Mouse (Mus musculus) left cerebral cortex, adult 18-20 months (tissue): ENCODE results near the gene Ptprc. TPM values are rescaled to one million over a fixed set of nuclear protein-coding genes. Genes with fewer than 3 reads are reported as not detected.

Experiments used
- DNase-seq, 2 experiments: peaks; one replicate each; pipeline ENCODE4 v3.0.0; 2021 to 2022; ENCODE audit warnings: low spot score in 2 of 2, mixed read lengths in 1 of 2
- long read RNA-seq, 2 experiments: library from polyadenylated mRNA; stranded (forward); transcript quantifications; one replicate each; pipeline ENCODE4 v2.0.0; 2021
- total RNA-seq, 2 experiments: library from RNA; stranded (reverse); gene quantifications; 2 replicates each; pipeline ENCODE4 v1.2.3; 2021

The Ptprc gene
- total RNA-seq = 1 to 10 TPM; 2.4 to 2.5 TPM
- long read RNA-seq, experiment 1, full-length matches to known transcripts = 1 of 1 reads
- long read RNA-seq, experiment 1, partial matches to known transcripts = 0 of 1 reads
- long read RNA-seq, experiment 1, other reads (novel, unspliced or antisense) = 0 of 1 reads
- long read RNA-seq, experiment 2 = 0 reads

- DNase-seq = no peak
Measured at GRCm38 (mm10) chr1:138175494-138175893, at the start of gene Ptprc. Gene Ptprc, minus strand, starts transcription at chr1:138175708.

DNA sequence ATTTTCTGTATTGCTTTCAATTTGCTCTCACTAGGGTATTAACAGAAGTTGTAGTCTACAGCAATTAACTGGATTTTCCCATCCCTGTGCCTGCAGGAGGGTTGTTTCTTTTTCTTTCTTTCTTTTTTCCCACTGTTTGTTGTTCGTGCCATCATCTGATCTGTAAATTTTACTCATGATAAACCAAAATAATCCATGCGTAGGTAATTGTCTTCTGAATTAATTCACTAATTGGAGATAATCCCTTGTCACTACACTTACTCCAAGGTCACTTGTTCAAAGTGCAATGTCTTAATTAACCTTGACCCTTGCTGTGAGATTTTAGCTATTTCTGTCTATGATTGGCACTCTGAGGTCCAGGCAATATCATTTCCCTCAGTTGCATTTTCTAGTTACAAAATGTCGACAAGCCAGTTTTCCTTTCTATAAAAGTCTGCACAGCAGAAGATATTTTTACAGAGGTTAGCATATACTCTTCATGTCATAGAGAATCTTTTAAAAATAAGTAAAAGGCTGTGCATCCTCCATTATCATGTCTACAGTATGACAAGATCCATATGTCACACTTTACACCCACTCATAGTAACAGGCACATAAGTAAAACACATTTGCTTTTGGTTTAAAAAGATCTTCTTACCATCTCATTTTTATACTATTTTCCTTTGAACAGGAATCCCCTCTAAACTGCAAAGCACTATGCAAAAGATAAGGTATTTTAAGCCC is 39.4 kb upstream of the Ptprc start:
- no peak for DNase-seq

GRCm38 (mm10) chr1:138210387-138211024 is 35.0 kb upstream of the Ptprc start:
- no peak for DNase-seq

GRCm38 (mm10) chr1:138209751-138210150 is 34.2 kb upstream of the Ptprc start:
- DNase-seq = no peak

DNA sequence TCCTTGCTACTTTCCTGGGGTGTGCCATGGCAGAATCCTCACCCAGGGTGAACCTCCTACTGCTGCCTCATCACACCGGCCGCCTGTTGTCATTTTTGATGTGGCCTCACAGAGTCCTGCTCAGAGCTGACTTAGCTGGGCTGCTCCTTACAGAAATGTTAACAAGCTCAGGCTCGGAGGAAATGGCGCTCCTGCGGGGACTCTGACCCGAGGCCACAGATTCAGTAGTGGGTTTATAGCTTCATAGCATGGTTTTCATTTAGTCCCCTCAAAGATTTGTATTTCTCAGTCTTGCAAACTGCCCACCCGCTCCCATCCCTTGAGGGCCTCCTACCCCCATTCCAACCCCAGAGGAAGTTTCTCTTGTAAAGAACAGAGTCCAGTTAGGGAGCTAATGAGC is 30.5 kb upstream of the Ptprc start:
- DNase-seq = no peak

DNA sequence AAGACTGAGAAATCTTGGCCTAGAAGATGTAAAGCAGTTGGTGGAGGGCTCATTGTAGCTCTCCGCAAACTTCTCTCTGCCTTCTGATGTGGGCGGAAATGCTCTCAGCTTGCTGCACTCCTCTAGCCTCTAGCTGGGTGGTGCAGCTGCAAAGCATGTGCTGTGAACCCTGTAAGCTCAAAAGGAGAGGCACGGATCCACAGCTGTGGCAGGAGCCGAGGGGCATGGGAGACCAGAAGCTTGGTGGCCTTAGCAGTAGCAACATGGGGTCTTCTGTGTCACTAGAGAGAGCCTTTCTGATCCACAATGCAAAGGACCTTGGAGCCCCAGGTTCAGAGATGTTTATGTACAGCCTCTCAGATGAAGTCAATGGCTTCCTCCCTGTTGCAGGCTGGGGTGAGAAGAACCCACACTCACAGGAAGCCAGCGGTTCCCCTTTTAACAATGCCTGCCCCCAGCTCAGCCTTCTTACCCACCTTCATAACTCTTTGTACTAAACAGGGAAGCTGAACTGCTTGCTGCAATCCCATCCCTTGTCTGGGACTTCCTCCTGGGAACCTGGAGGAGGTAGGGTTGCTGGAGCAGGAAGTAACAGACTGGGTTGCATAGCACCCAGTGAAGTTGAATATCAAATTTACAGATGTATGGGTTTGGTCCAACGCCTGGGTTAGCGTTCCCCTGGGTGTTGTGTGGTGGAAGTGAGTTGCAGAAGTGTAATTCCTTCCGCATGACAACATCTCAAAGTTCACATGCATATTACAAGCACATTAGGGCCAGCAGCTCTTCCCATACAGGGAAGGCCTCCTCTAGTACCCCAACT is 16.4 kb upstream of the Ptprc start:
- peak; percentile 12 to 32 for DNase-seq

- DNase-seq = no peak
Measured at GRCm38 (mm10) chr1:138188131-138188530, 12.6 kb upstream of the Ptprc start.

DNA sequence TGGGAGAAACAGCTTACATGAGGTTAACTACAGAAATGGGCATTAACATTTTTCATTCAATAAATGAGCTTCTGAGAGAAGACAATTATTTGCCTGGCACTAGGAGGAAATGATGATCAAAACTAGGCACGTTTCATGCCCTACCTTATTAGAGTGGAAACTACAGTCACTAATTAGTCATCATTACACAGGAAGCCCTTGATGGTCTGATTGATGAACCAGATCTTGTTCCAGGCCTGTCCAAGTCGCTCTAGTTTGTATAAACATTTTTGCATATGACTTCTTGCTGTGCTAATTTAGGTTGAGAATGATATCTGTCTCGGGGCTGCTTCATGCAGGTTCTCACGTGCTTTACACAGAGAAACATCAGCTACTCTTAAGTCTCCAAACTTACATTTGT is 10.4 kb upstream of the Ptprc start:
- no peak for DNase-seq

DNA sequence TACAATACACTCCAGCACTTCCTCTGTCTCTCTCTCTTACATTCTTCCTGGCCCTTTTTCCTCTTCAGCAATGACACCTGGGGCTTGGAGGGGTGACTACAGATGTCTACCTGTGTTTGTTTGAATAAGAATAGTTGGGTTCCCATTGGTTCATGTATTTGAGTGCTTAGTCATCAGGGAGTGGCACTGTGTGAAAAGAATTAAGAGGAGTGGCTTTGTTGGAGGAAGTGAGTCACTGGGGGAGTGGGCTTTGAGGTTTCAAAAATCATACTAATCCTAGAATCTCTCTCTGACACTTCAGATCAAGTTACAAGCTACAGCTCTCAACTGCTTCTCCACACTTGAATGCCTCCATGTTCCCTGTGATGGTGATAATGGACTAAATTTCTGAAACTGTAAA is 4.6 kb upstream of the Ptprc start:
- no peak for DNase-seq

DNA sequence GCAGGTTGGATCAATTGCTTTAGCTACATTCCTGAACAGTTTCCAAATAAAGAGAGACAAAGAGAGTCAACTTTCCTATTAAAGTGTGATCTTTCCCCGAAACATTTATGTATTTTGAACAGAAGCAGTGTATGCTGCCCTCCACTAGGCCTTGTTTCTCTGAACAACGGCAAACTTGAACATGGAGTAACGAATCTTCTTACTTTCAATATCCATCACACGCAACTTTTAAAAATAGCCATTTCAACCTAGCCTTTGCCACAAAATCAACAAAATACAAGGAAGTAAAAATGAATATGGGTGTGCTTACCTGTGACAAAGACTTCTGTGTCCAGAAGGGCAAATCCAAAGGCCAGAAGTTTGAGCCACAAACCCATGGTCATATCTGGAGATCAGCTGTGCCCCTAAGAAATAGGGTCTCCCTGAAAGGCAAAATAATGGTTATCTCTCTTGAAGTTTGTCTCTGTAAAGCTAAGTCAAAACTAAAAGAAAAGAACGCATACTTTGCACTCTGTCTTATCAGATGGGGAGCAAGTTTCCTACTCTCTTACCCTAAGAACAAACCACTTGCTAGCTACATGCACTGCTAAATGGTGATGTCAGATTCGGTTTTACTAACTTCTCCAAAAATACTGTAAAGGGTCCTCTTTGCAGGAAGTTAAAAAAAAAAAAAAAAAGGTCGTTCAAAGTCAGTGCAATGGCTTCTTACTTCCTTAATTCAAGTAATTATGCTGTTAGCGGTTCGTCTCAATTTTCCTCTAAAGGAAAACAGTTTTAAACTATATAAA is 609 bp downstream of the Ptprc start:
- no peak for DNase-seq

DNA sequence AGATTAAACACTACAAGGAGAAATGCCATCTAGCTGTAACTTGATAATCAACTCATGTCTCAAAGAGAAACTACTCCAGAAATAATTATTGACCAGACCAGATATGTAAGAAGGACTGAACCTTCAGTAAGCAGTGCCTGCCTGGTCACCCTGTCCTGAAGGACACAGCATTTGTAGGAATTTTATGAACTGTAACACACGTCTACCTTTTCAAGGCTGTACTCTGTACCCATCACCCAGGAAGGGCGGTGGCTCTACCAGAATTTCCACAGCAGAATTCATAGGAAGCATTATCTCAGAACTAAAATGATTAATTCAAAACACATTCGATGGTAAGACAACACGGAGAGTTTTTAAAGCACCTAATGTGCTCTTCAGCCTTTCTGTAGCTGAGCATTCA is 1.4 kb downstream of the Ptprc start:
- no peak for DNase-seq

GRCm38 (mm10) chr1:138173669-138174068 is 1.8 kb downstream of the Ptprc start:
- DNase-seq = no peak

DNA sequence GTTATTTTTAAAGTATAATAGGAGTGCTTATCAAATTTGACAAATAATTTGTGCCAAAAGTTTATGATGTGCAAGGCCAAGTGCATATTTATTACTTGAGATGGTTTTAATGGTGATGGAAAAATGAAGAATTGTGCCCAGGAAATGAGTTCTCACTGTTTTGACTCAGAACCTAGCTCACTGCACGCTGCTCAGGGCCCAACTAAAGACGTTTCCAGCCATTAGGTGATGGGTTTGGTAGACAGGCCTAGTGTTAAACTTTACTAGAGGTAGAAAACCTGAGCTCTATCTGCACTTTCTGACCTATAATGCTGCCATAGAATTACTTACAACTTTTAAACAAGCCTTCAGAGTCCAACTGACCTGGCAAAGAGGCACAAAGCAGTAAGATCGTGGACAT is 3.0 kb downstream of the Ptprc start:
- no peak for DNase-seq

GRCm38 (mm10) chr1:138172096-138172495 is 3.4 kb downstream of the Ptprc start:
- DNase-seq = no peak

DNA sequence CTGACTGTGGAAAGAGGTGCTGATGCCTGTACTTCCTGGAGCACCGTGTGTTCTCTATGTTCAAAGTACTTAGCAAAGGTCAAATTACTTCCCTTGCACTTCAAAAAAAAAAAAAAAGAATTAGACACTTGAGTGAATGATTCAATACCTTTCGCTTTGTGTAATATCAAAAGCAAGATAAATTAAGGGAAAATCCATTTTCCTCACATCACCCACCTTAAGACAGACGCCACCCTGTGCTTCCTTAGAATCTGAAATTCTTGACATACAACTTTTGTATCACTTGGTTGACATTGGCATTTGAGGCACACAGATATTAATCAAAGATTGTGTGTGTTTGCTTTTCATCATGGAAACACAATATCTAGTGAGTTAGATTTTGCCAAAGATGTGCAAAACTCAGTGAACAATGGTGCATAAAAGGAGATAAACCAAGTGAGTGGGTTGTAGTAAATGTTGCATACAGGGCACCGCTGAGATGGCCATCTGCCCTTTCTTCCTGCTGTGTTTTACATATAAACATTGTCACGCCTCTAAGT is 9.2 kb downstream of the Ptprc start:
- DNase-seq = no peak

DNA sequence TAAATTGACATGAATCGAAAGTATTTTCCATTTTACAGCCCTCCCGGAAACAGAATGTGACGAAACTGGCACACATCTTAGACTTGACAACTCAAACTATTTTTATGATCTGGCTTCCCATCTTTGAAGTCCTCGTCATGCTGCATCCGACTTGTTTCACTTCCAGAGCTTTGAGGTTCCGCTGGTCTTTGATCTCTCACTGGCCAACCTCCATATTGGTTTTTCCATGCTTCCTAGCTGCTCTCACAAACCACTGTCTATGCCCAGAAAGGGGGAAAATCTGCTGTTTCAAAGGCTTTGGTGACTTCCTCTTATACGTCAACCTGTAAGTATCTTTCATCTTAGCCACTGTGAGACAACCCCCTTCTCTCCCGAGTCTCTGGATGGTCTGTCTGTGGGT is 12.9 kb downstream of the Ptprc start:
- no peak for DNase-seq

DNA sequence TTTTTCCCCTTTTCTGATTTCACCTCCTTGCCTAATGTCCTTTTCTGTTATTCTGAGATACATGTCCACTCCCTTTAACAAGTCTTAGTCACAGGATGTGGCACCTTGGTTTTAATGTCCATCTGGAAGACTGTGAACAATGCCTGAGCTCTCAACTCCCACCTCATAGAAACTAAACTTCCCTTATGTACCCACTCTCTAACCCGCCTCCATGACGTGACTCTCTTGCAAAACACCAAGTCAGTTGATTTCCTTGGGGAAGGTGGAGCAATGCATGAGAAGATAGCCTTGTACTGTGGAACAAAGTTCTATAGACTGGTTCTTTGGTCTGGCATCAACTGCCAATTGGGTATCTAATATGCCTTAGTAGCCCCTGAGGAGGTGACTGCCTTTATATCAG is 16.6 kb downstream of the Ptprc start:
- no peak for DNase-seq

GRCm38 (mm10) chr1:138158236-138158635 is 17.3 kb downstream of the Ptprc start:
- no peak for DNase-seq

DNA sequence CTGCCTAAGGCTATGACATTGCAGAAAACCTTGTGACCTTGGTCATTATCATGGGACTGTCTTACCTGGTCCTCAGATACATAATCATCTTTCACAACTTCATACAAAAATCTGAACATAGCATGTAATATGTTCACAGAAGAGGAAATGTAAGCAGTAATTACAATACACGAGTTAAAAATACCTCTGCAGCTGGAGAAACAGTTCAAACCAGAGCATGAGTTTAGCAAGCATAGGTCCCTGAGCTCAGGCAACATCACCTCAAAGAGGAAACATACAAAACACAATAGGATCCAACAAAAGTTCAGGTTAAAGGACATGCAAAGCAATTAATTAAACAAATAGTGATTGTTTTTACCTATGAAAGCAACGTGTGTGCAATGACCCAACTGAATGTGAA is 17.8 kb downstream of the Ptprc start:
- DNase-seq = no peak

- DNase-seq = no peak
Measured at GRCm38 (mm10) chr1:138157008-138157407, 18.5 kb downstream of the Ptprc start.
